Mouse (Mus musculus) neural tube, embryonic 13.5 days (tissue): ENCODE results near the gene Gna12. TPM values are rescaled to one million over a fixed set of nuclear protein-coding genes. Genes with fewer than 3 reads are reported as not detected.
A peak's percentile ranks its signal among the peaks of the same experiment; 100 is the strongest.

ENCODE experiments used
- ATAC-seq: fragments of 200-750 bp; cut with Nextera tagmentation; 2 replicates; pipeline ENCODE4 v1.8.0; 2017; ENCODE audit warnings: low read depth, mild to moderate bottlenecking, moderate TSS enrichment, moderate library complexity
- H3K27ac ChIP-seq: fragments of 300-500 bp; sonication (generic); replicated peaks from 2 replicates; pipeline ENCODE4 v1.5.1; 2015; ENCODE audit warnings: moderate library complexity, mild to moderate bottlenecking, inconsistent platforms
- H3K27me3 ChIP-seq: fragments of 300-500 bp; sonication (generic); 2 replicates; pipeline ENCODE4 v1.6.1; 2015; ENCODE audit warnings: mild to moderate bottlenecking, inconsistent platforms
- H3K36me3 ChIP-seq: fragments of 300-500 bp; sonication (generic); 2 replicates; pipeline ENCODE4 v1.6.1; 2015; ENCODE audit warnings: mild to moderate bottlenecking, inconsistent platforms
- H3K4me1 ChIP-seq: fragments of 300-500 bp; sonication (generic); replicated peaks from 2 replicates; pipeline ENCODE4 v1.6.1; 2015; ENCODE audit warnings: inconsistent platforms
- H3K4me2 ChIP-seq: fragments of 300-500 bp; sonication (generic); 2 replicates; pipeline ENCODE4 v1.6.1; 2015; ENCODE audit warnings: inconsistent platforms, mild to moderate bottlenecking, moderate library complexity
- H3K4me3 ChIP-seq: fragments of 300-500 bp; sonication (generic); 2 replicates; pipeline ENCODE4 v1.5.1; 2015; ENCODE audit warnings: mild to moderate bottlenecking, inconsistent platforms
- H3K9ac ChIP-seq: fragments of 300-500 bp; sonication (generic); 2 replicates; pipeline ENCODE4 v1.6.1; 2015; ENCODE audit warnings: moderate library complexity, mild to moderate bottlenecking, inconsistent platforms
- H3K9me3 ChIP-seq: fragments of 300-500 bp; sonication (generic); 2 replicates; pipeline ENCODE4 v1.6.1; 2016; ENCODE audit warnings: inconsistent platforms
- WGBS: fragments of 180-500 bp; shearing (Covaris S2); methylation state at CpG from one replicate; pipeline ENCODE4 v1.1.7; 2015; 5-methylcytosine and 5-hydroxymethylcytosine counted together
- polyA plus RNA-seq: library from polyadenylated mRNA; unstranded; fragments of >200 nt; fragmentation: Nextera tagmentation; extraction: Ambion mirVana; gene quantifications from 2 replicates; pipeline ENCODE4 v1.2.1, GENCODE M21; 2015

Gene Gna12
- polyA plus RNA-seq, 1 experiment from 2014 or later, result 35.0 TPM

DNA sequence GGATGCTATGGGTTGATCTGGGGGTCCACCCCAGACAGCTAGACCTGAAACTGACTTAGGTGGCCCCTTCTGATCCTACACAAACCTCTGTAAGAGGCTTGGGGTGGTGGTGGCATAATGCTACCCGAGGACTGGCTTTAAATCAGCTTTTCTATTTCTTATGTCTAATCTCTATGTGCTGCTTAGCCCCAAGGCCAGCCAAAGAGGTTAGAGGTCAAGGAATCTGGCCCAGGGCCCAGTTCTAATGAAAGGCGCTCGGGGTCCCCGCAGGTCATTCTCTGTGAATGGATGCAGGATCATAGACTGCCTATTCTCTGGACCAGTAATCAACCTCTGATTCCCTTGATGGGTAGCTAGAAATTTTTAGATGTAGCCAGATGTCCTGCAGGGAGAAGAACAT is 24.5 kb upstream of the Gna12 start:
- ATAC-seq, result no peak
- H3K27ac ChIP-seq, result no peak overlapping the region
- no peak overlapping the region for H3K4me3 ChIP-seq
- H3K4me2 ChIP-seq, result no peak overlapping the region
- H3K27me3 ChIP-seq, result 0 out of 2 replicates have a peak, but pooled peaks cover 7% of the 10 kb centered on the region
- H3K9ac ChIP-seq, result no peak overlapping the region
- no peaks in the 10 kb centered on the region; the same call in 1 of the 2 replicates for H3K9me3 ChIP-seq
- H3K36me3 ChIP-seq, result no peaks in the 10 kb centered on the region
- WGBS, result 62% methylated on average over 4 of the region's 4 CpGs
- H3K4me1 ChIP-seq, result peaks cover 41% of the 10 kb centered on the region

DNA sequence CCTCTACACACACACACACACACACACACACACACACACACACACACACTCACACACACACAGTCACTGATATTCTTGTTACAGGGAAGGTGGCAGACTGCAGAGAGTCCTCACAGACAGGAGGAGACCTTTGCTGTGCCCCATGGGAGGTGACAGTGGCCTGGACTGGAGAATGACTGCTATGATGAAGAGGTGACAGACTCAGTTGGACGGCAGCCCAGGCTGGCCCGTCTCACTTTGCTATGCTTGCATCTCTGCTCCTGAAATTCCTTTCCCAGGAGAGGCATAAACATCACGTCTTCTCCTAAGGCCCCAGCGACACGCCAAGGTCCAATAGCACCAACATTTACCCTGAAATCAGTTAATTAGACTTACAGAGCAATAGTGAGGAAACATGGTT is 23.5 kb upstream of the Gna12 start:
- ATAC-seq, result no peak
- peaks cover 41% of the 10 kb centered on the region for H3K4me1 ChIP-seq
- 0 out of 2 replicates have a peak, but pooled peaks cover 4% of the 10 kb centered on the region for H3K27me3 ChIP-seq
- WGBS, result 64% methylated on average over 5 of the region's 5 CpGs
- no peak overlapping the region for H3K9ac ChIP-seq
- H3K4me3 ChIP-seq, result no peak overlapping the region
- H3K27ac ChIP-seq, result no peak overlapping the region
- no peaks in the 10 kb centered on the region; the same call in 1 of the 2 replicates for H3K9me3 ChIP-seq
- no peak overlapping the region for H3K4me2 ChIP-seq
- H3K36me3 ChIP-seq, result no peaks in the 10 kb centered on the region

DNA sequence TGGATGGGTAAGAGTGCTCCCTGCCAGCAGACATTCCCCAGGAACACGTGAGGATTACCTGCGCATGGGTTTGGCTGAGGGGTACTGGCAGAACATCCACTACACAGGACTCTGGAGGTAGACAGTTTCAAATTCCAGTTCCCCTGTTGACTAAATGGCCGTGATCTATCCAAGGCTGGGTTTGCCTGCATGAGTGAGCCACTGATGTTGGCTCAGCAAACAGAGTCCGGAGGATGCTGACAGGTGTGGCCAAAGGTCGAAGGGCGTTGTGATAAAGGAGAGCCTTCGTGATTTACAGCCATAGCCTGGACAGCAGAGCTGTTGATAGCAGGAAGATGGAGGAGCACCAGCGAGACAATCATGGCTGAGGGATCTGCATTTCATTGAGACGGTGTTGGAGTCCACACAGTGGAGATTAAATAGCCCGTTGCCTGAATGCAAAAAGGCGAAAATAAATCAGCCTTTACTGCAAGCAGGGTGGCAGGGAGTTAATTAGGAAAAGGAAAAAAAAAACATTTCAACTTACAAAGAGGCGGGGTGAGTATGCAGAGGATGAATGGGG is 22.3 kb upstream of the Gna12 start:
- Histone ChIP-seq H3K36me3 (no peaks in the 10 kb centered on the region), H3K4me3 (no peak overlapping the region), H3K27me3 (no peaks in the 10 kb centered on the region), H3K27ac (peak overlapping the region; percentile 43; the same call in 1 of the 2 replicates), H3K9ac (no peak overlapping the region), H3K4me1 (peaks cover 42% of the 10 kb centered on the region), H3K4me2 (no peak overlapping the region), H3K9me3 (no peaks in the 10 kb centered on the region; the same call in 1 of the 2 replicates)
- no peak for ATAC-seq
- WGBS, result 48% methylated on average over 12 of the region's 12 CpGs

DNA sequence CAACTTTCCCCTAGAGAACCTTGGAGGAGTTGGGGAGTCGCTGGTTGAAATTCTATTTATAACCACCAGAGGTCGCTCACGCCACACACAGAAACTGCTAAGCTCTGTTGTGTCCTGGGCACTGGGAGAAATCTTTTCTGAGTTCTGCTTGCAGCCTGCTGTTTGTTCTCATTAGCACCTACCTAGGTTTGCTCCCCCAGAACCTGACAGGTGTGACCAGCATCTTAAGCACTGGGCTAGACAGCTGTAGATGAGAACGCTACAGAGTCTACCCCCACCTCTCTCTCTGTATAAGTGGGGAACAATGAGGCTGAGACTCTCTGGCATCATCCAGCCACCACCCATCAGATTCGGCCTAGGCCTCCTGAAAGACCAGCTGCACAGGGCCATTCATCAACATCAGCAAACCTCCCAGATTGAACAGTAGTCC is 17.1 kb upstream of the Gna12 start:
- H3K27ac ChIP-seq, result 0 out of 2 replicates have a peak overlapping the region, but pooled peaks have one; percentile 24
- H3K9ac ChIP-seq, result no peak overlapping the region
- H3K4me1 ChIP-seq, result peaks cover 5% of the 10 kb centered on the region; the same call in 1 of the 2 replicates
- H3K27me3 ChIP-seq, result no peaks in the 10 kb centered on the region
- no peak overlapping the region for H3K4me2 ChIP-seq
- ATAC-seq, result peak; percentile 67
- no peaks in the 10 kb centered on the region; the same call in 1 of the 2 replicates for H3K9me3 ChIP-seq
- H3K36me3 ChIP-seq, result no peaks in the 10 kb centered on the region
- H3K4me3 ChIP-seq, result no peak overlapping the region
- 8% methylated on average over 5 of the region's 5 CpGs for WGBS

DNA sequence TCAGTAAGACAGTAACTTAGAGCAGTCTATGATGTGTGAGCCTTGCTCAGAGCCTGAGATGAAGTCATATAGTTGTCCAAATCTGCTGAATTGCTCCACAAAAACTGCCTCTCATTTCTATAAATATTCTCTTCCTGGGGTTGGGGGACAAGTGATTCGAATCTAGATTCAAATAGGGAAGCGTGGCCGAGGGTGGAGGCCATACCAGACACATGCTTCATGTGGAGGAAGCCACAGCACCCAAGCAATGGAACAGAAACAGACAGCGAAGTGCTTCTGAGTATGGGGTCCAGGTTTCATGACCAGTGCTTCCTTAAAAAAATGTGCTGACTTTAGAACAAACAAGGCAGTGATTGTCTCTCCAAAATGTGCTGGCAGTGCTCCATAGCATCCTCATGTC is 11.7 kb upstream of the Gna12 start:
- H3K36me3 ChIP-seq, result no peaks in the 10 kb centered on the region
- no peak overlapping the region for H3K27ac ChIP-seq
- no peak for ATAC-seq
- no peak overlapping the region for H3K9ac ChIP-seq
- no peaks in the 10 kb centered on the region for H3K9me3 ChIP-seq
- H3K4me1 ChIP-seq, result no peaks in the 10 kb centered on the region
- H3K27me3 ChIP-seq, result no peaks in the 10 kb centered on the region
- 81% methylated on average over 4 of the region's 4 CpGs for WGBS
- H3K4me3 ChIP-seq, result no peak overlapping the region
- H3K4me2 ChIP-seq, result no peak overlapping the region

DNA sequence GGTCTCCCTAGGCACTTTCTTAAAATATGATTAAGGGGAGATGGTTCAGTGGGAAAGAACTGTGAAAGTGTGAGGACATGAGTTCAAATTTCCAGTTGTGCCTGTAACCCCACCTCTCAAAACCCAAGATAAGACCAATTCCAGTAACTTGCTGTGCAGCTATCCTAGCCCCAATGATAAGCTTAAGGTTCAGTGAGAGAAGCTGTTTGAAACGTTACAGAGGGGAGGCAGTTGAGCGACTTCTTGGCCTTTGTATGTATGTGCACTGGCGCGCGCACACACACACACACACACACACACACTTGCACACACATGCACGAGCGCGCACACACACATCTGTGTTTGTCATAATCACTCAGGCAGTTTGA is 817 bp upstream of the Gna12 start:
- H3K4me2 ChIP-seq, result peak overlapping the region; percentile 49
- peak overlapping the region; percentile 17; the same call in 1 of the 2 replicates for H3K4me3 ChIP-seq
- no peaks in the 10 kb centered on the region for H3K9me3 ChIP-seq
- 78% methylated on average over 8 of the region's 8 CpGs for WGBS
- H3K36me3 ChIP-seq, result no peaks in the 10 kb centered on the region
- H3K27me3 ChIP-seq, result no peaks in the 10 kb centered on the region; the same call in 1 of the 2 replicates
- no peak overlapping the region for H3K27ac ChIP-seq
- H3K4me1 ChIP-seq, result peaks cover 42% of the 10 kb centered on the region
- ATAC-seq, result no peak
- no peak overlapping the region for H3K9ac ChIP-seq

DNA sequence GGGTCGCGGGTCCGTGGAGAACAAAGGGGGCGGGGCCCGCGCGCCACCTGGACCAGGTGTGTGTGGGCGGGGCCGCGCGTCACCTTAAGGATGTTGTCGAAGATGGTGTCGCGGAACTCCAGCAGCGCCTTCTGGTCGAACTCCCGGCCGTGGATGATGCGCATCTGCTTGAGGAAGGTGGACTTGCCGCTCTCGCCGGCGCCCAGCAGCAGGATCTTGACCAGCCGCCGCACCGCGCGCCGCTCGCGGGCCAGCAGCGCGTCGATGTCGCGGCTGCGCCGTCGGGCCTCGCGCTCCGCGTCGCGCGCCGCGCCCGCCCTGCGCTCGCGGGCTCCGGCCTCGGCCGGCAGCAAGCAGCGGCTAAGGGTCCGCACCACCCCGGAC is 328 bp downstream of the Gna12 start:
- under 1% methylated on average over 34 of the region's 58 CpGs for WGBS
- peak; percentile 77 for ATAC-seq
- Histone ChIP-seq H3K9ac (peak overlapping the region; percentile 88), H3K27ac (peak overlapping the region; percentile 82), H3K9me3 (no peaks in the 10 kb centered on the region), H3K4me3 (peak overlapping the region; percentile 82), H3K36me3 (0 out of 2 replicates have a peak, but pooled peaks cover 2% of the 10 kb centered on the region), H3K4me2 (peak overlapping the region; percentile 84), H3K4me1 (peaks cover 46% of the 10 kb centered on the region), H3K27me3 (no peaks in the 10 kb centered on the region; the same call in 1 of the 2 replicates)

DNA sequence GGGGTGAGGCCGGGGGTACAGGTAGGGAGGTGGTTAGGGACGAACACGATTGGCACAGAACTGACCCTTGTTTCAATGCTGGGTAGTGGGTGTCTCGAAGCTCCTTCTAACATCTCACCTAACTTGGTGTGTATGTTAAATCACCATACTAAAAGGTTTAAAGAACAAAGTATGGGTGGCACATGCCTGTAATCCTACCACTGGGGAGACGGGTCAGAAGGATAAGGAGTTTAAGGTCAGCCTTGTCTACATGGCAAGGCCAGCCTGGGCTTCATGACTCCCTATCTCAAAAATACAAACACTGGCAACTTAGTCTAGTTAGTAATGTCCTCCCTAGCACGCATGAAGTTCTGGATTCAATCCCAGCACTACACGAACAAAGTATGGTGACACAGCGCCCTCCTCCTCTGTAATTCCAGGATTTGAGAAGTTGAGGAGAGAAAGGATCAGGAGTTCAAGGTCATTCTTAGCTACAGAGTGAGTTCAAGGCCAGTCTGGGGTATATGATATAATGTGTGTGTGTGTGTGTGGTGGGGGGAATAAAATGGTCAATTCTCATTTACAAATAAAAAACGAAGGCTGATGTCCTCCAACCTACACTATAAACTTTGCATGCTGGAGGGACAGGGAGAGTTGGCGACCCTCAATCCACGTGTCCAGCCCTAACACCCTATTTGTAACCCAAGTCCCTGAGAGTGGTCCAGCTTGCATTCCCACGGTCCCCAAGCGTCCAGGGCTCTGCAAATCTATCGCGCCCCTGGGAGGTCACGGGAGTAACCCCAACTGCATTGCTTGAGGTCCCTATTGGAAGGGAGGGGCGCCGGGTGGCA is 935 bp downstream of the Gna12 start:
- peak; percentile 20 for ATAC-seq
- WGBS, result 36% methylated on average over 18 of the region's 18 CpGs

DNA sequence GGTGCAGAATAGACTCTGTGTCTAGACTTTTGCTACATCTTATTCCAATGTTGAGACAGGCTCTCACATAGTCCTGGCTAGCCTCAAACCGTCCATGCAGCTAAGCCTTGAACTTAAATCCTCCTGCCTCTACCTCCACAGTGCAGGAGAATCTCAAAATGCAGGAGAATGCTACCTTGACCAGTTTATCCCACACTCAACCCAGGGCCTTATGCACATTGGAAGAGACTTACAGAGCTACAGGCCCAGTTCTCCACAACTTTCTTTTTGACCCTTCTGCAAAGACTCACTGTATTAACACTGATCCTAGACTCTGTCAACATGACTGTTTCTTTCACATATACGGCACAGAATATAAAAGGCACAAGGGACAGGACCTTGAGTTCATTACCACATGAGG is 1.9 kb downstream of the Gna12 start:
- Histone ChIP-seq H3K4me3 (peak overlapping the region; percentile 82), H3K4me1 (peaks cover 46% of the 10 kb centered on the region), H3K27me3 (no peaks in the 10 kb centered on the region; the same call in 1 of the 2 replicates), H3K4me2 (peak overlapping the region; percentile 84), H3K27ac (no peak overlapping the region), H3K36me3 (0 out of 2 replicates have a peak, but pooled peaks cover 2% of the 10 kb centered on the region), H3K9me3 (no peaks in the 10 kb centered on the region), H3K9ac (peak overlapping the region; percentile 88)
- WGBS, result 73% methylated on average over 2 of the region's 2 CpGs
- ATAC-seq, result no peak

More for the DNA sequence above, 935 bp downstream of the Gna12 start:
- peak overlapping the region; percentile 82 for H3K27ac ChIP-seq
- H3K27me3 ChIP-seq, result no peaks in the 10 kb centered on the region; the same call in 1 of the 2 replicates
- H3K36me3 ChIP-seq, result 0 out of 2 replicates have a peak, but pooled peaks cover 2% of the 10 kb centered on the region
- peak overlapping the region; percentile 84 for H3K4me2 ChIP-seq
- peak overlapping the region; percentile 88 for H3K9ac ChIP-seq
- H3K9me3 ChIP-seq, result no peaks in the 10 kb centered on the region
- peaks cover 46% of the 10 kb centered on the region for H3K4me1 ChIP-seq
- H3K4me3 ChIP-seq, result peak overlapping the region; percentile 82

DNA sequence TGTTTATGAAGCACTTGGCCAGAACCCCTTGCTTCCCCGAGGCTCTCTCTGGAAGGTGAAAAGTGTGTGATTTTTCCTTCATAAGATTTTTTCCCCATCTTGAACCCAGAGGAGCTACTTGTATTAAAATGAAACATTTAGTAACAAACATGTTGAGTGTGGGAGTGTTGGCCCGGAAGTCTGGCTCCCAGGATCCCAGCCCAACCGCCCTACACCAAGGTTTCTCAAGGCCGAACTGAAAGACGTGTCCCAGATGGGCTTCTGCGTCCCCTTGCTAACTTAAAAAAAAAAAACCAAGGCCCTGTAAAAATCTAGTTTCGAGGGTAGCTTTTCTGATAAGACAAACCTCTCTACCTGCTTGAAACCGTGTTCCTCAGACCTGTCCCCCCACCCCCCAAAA is 2.3 kb downstream of the Gna12 start:
- no peaks in the 10 kb centered on the region; the same call in 1 of the 2 replicates for H3K27me3 ChIP-seq
- no peaks in the 10 kb centered on the region for H3K9me3 ChIP-seq
- no peak for ATAC-seq
- 87% methylated on average over 8 of the region's 8 CpGs for WGBS
- H3K9ac ChIP-seq, result peak overlapping the region; percentile 88
- H3K27ac ChIP-seq, result no peak overlapping the region
- 0 out of 2 replicates have a peak, but pooled peaks cover 2% of the 10 kb centered on the region for H3K36me3 ChIP-seq
- peak overlapping the region; percentile 84 for H3K4me2 ChIP-seq
- H3K4me3 ChIP-seq, result peak overlapping the region; percentile 82
- peaks cover 46% of the 10 kb centered on the region for H3K4me1 ChIP-seq

DNA sequence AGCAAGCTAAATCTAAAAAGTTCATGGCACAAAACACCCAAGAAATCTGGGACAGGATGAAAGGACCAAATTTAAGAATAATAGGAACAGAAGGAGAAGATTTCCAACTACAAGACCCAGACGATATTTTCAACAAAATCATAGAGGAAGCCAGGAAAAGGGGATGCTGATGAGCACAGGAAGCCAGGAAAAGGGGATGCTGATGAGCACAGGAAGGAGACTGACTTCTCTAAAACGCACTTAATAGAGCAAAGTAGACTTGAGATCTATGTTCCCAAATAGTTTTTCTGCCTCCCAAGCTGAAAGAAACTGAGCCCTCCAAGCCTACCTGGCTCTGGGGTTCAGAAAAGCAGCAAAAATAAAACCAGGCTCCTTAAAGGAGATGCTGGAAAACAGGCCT is 2.8 kb downstream of the Gna12 start:
- Histone ChIP-seq H3K9me3 (no peaks in the 10 kb centered on the region), H3K27me3 (no peaks in the 10 kb centered on the region), H3K4me1 (peaks cover 49% of the 10 kb centered on the region), H3K4me2 (peak overlapping the region; percentile 84), H3K9ac (peak overlapping the region; percentile 88; the same call in 1 of the 2 replicates), H3K27ac (no peak overlapping the region), H3K4me3 (no peak overlapping the region), H3K36me3 (0 out of 2 replicates have a peak, but pooled peaks cover 2% of the 10 kb centered on the region)
- WGBS, result 76% methylated on average over 2 of the region's 2 CpGs
- ATAC-seq, result no peak

DNA sequence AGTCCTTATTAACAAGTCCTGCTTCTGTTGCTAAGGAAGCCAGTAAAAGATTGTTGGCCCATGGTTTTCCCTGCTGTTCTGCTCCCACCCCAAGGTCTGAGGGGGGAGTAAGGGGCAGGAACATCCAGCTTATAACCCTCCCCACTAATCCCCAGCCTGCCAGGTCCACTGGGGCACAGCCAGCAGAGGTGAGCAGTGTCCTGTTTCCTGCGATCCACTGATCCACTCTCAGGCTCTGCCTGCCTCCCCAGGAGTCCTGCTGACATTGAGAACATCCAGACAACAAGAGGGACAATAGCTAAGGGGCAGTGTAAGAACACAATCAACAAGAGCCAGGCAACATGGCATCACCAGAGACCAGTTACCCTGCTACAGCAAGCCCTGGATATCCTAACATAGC is 3.4 kb downstream of the Gna12 start:
- 0 out of 2 replicates have a peak, but pooled peaks cover 2% of the 10 kb centered on the region for H3K36me3 ChIP-seq
- peaks cover 55% of the 10 kb centered on the region for H3K4me1 ChIP-seq
- no peak for ATAC-seq
- no peak overlapping the region for H3K27ac ChIP-seq
- no peaks in the 10 kb centered on the region for H3K9me3 ChIP-seq
- H3K4me2 ChIP-seq, result peak overlapping the region; percentile 84
- no peaks in the 10 kb centered on the region for H3K27me3 ChIP-seq
- H3K4me3 ChIP-seq, result no peak overlapping the region
- peak overlapping the region; percentile 38; the same call in 1 of the 2 replicates for H3K9ac ChIP-seq
- WGBS, result 42% methylated on average over 1 of the region's 1 CpGs
